Mouse (Mus musculus) stomach, embryonic 15.5 days (tissue): ENCODE data around the gene 4833439L19Rik. TPM values are rescaled to one million over a fixed set of nuclear protein-coding genes. Genes with fewer than 3 reads are reported as not detected.

ENCODE experiments used
- ATAC-seq: fragments of 200-750 bp; cut with Nextera tagmentation; 2 replicates; pipeline ENCODE4 v1.8.0; 2017; ENCODE audit warnings: low read depth, moderate number of reproducible peaks, moderate TSS enrichment; ENCODE audit not compliant: insufficient read depth, low FRiP score
- H3K27ac ChIP-seq: fragments of 300-500 bp; sonication (generic); 2 replicates; pipeline ENCODE4 v1.5.1; 2015; ENCODE audit warnings: mild to moderate bottlenecking, inconsistent platforms
- H3K27me3 ChIP-seq: fragments of 300-500 bp; sonication (generic); replicated peaks from 2 replicates; pipeline ENCODE4 v1.6.1; 2015; ENCODE audit warnings: inconsistent platforms
- H3K36me3 ChIP-seq: fragments of 300-500 bp; sonication (generic); 2 replicates; pipeline ENCODE4 v1.6.1; 2015; ENCODE audit warnings: inconsistent platforms
- H3K4me1 ChIP-seq: fragments of 300-500 bp; sonication (generic); 2 replicates; pipeline ENCODE4 v1.6.1; 2015; ENCODE audit warnings: inconsistent platforms
- H3K4me2 ChIP-seq: fragments of 300-500 bp; sonication (generic); 2 replicates; pipeline ENCODE4 v1.6.1; 2015; ENCODE audit warnings: mild to moderate bottlenecking, inconsistent platforms
- H3K4me3 ChIP-seq: fragments of 300-500 bp; sonication (generic); replicated peaks from 2 replicates; pipeline ENCODE4 v1.5.1; 2015; ENCODE audit warnings: inconsistent platforms
- H3K9ac ChIP-seq: fragments of 300-500 bp; sonication (generic); 2 replicates; pipeline ENCODE4 v1.6.1; 2015; ENCODE audit warnings: inconsistent platforms
- H3K9me3 ChIP-seq: fragments of 300-500 bp; sonication (generic); 2 replicates; pipeline ENCODE4 v1.6.1; 2016; ENCODE audit warnings: inconsistent platforms
- WGBS: fragments of 180-500 bp; shearing (Covaris S2); methylation state at CpG from one replicate; pipeline ENCODE4 v1.1.7; 2015; 5-methylcytosine and 5-hydroxymethylcytosine counted together
- polyA plus RNA-seq: library from polyadenylated mRNA; unstranded; fragments of >200 nt; fragmentation: Nextera tagmentation; extraction: Ambion mirVana; gene quantifications from 2 replicates; pipeline ENCODE4 v1.2.1, GENCODE M21; 2015

The 4833439L19Rik gene
- polyA plus RNA-seq, 1 experiment from 2014 or later, result 109 TPM

DNA sequence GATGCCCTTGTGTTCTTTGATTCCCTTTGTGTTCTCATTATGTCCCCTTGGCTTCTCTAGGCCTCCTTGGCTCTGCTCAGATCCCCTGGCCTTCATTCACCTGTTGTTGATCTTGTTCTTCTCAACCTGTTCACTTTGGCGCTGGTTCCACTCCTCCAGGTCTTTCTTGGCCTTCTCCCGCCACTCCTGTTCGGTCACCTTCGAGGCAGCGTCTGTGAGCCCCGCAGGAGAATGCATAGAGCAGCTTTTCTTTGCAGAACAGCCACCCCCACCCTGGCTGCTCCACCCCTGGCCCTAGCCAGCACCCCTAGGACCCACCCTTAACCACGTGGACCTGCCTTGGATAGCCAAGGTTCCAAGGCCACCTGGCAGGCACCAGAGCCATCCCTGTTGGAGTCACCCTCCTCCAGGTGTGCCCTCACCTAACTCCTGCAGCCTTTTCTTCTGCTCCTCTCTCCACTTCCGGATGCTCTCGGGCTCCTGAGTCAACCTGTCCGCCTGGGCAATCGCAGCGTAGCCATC, 33.4 kb upstream of the 4833439L19Rik start:
- no peak overlapping the region for H3K4me2 ChIP-seq
- 84% methylated on average over 12 of the region's 12 CpGs for WGBS
- no peak overlapping the region for H3K4me3 ChIP-seq
- no peaks in the 10 kb centered on the region for H3K9me3 ChIP-seq
- no peak for ATAC-seq
- H3K27me3 ChIP-seq, result no peaks in the 10 kb centered on the region
- H3K27ac ChIP-seq, result no peak overlapping the region
- no peaks in the 10 kb centered on the region for H3K4me1 ChIP-seq
- no peak overlapping the region for H3K9ac ChIP-seq
- H3K36me3 ChIP-seq, result peaks cover 3% of the 10 kb centered on the region

DNA sequence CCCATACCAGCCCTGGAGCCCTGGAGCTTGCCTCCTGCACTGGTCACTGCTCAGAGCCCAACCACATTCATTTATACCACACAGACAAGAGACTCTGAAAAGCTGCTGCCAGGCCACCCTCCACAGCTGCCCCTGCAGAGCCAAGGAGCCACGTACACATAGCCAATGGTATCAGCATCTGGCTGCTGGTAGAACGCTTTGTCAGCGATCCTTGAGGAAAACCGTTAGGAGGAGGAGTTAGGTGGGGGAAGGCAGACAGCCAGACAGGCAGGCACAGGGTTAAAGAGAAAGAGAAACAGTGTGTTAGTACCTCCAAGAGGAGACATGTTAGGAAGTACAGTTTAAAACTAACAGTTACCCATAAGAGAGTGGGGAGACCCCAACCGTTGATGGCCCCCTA, 31.6 kb upstream of the 4833439L19Rik start:
- Histone ChIP-seq H3K4me2 (no peak overlapping the region), H3K4me1 (no peaks in the 10 kb centered on the region), H3K9ac (no peak overlapping the region), H3K9me3 (no peaks in the 10 kb centered on the region), H3K27ac (no peak overlapping the region), H3K36me3 (no peaks in the 10 kb centered on the region; the same call in 1 of the 2 replicates), H3K4me3 (no peak overlapping the region), H3K27me3 (no peaks in the 10 kb centered on the region)
- WGBS, result 53% methylated on average over 5 of the region's 5 CpGs
- no peak for ATAC-seq

DNA sequence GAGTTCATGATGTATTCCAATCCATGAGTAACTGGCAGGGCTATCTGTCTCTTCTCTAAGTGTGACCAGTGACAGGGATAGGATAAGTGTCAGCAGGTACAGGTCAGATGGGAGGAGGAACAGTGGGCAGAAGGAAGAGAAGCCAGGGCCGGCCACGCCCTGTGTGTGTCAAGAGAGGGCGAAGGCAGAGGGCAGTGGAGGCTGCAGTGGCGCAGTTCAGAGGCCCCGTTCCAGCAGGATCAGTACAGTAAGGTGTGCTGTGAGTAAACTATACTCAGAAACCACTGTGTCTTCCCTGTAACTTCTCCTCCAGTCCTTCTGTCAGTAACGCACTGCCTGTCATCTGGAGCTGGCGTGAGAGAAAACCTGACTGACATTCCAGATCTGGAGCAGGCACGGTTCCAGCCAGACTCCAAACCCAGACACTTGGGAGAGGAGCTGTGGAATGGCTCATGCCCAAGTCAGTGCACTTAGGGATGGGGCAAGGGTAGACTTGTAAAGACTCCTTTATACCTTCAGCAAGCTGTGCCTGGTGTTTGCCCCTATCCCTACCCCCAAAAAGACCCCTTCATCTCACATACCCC, 31.0 kb upstream of the 4833439L19Rik start:
- H3K4me3 ChIP-seq, result no peak overlapping the region
- no peak for ATAC-seq
- no peaks in the 10 kb centered on the region; the same call in 1 of the 2 replicates for H3K36me3 ChIP-seq
- no peaks in the 10 kb centered on the region for H3K4me1 ChIP-seq
- H3K9ac ChIP-seq, result no peak overlapping the region
- no peaks in the 10 kb centered on the region for H3K9me3 ChIP-seq
- WGBS, result 76% methylated on average over 8 of the region's 8 CpGs
- no peak overlapping the region for H3K27ac ChIP-seq
- no peak overlapping the region for H3K4me2 ChIP-seq
- no peaks in the 10 kb centered on the region for H3K27me3 ChIP-seq

DNA sequence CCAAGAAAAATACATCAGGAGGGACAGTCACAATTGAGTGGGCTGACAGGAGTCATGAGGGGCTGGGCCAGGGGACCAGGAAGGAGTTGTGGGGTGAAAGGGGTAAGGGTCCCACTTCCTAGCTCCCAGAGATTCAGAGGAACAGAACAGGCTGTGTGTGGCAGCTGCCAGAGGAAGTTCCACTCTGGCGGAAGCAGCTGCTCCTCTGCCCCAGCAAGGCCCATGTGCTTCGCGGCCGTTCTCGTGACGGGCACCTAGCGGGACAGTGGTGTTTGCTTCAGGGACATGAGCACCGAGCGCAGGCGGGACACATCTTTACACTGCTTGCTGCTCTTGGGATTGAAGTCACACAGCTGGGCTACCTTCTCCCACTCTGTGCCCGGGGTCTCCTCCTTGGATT, 28.4 kb upstream of the 4833439L19Rik start:
- no peaks in the 10 kb centered on the region; the same call in 1 of the 2 replicates for H3K36me3 ChIP-seq
- 85% methylated on average over 11 of the region's 11 CpGs for WGBS

DNA sequence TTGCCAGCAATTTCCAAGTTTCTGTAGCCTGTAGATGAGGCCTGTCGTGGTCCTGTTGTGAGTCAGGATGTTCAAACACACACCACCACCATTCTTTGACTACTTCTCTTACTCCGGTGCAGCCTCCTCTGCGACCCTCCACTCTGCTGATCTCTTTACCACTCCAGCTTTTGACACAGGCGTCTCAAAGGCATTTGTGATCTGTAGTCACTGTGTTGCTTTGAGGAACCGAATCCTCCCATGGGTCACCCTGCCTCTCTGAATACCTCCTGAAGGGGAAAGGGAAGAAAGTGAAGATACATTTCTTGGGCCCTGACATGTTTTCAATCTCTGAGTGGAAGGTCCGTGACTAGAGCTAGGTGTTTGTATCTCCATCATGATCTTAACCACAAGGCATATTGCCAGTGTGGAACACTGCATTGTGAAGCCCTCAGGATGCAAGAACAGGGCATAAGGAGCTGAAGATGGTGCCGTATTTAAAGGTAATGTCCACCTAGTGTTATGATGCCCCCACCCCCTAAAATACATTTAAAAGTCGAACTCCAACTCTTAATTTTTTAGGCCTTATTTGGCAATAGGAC, 26.6 kb upstream of the 4833439L19Rik start:
- H3K9ac ChIP-seq, result no peak overlapping the region
- H3K27me3 ChIP-seq, result no peaks in the 10 kb centered on the region
- H3K9me3 ChIP-seq, result no peaks in the 10 kb centered on the region
- H3K4me3 ChIP-seq, result no peak overlapping the region
- ATAC-seq, result no peak
- WGBS, result 86% methylated on average over 8 of the region's 8 CpGs
- peaks cover 2% of the 10 kb centered on the region for H3K36me3 ChIP-seq
- no peak overlapping the region for H3K27ac ChIP-seq
- H3K4me2 ChIP-seq, result no peak overlapping the region
- H3K4me1 ChIP-seq, result 0 out of 2 replicates have a peak, but pooled peaks cover 6% of the 10 kb centered on the region

More for the DNA sequence above, 28.4 kb upstream of the 4833439L19Rik start:
- 0 out of 2 replicates have a peak, but pooled peaks cover 2% of the 10 kb centered on the region for H3K4me1 ChIP-seq
- no peak overlapping the region for H3K4me2 ChIP-seq
- no peak overlapping the region for H3K4me3 ChIP-seq
- no peaks in the 10 kb centered on the region for H3K27me3 ChIP-seq
- H3K9ac ChIP-seq, result no peak overlapping the region
- no peaks in the 10 kb centered on the region for H3K9me3 ChIP-seq
- ATAC-seq, result no peak
- H3K27ac ChIP-seq, result no peak overlapping the region

DNA sequence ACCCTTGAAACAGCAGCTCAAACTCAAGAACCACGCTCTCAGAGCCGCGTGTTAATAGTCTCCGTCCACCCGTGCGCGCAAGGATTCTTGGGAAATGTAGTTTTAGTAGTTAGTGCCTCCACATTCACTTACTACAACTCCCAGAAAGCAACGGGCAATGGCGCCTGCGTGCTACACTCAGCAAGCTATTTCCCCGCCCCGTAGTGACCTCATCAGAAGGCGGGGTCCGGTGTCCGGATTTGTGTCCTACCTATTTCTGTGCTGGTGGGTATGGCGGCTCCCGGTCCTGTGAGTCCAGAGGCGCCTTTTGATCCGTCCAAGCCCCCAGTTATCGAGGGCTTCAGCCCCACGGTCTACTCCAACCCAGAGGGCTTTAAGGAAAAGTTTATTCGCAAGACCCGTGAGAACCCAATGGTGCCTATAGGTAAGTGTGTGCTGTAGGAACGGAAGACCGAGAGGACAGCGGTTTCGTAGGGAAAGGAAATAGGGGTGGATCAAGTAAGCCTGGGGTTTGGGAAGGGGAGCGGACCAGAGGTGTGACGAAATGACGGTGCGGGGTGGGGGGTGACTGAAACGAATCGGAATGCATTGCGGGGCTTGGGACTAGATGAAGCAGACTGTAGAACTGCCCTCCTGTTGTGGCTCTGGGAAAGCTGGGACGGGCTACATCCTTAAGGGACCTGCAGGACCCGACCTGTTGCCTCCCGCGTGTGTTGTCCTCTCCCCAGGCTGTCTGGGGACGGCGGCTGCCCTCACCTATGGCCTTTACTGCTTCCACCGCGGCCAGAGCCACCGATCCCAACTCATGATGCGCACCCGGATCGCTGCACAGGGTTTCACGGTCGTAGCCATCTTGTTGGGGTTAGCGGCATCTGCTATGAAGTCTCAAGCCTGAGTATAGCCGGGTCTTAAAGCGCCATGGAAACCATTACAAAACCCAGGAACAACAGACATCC, 25.0 kb upstream of the 4833439L19Rik start, which contains the start of the genes Nop16 and Higd2a:
Nop16 (minus strand) TSS at position 95 of the 956 bp plus-strand sequence.
Higd2a (plus strand) TSS at position 212 of the 956 bp plus-strand sequence.
- Histone ChIP-seq H3K36me3 (peaks cover 12% of the 10 kb centered on the region; the same call in 1 of the 2 replicates), H3K9ac (peak within 1 kb of the TSS; percentile 84), H3K27me3 (no peaks in the 10 kb centered on the region), H3K4me2 (peak within 1 kb of the TSS; percentile 77), H3K9me3 (no peaks in the 10 kb centered on the region), H3K27ac (peak within 1 kb of the TSS; percentile 89), H3K4me1 (0 out of 2 replicates have a peak, but pooled peaks cover 6% of the 10 kb centered on the region), H3K4me3 (peak within 1 kb of the TSS; percentile 87)
- peak; percentile 97 for ATAC-seq
- WGBS, result under 1% methylated on average over 51 of the region's 51 CpGs

DNA sequence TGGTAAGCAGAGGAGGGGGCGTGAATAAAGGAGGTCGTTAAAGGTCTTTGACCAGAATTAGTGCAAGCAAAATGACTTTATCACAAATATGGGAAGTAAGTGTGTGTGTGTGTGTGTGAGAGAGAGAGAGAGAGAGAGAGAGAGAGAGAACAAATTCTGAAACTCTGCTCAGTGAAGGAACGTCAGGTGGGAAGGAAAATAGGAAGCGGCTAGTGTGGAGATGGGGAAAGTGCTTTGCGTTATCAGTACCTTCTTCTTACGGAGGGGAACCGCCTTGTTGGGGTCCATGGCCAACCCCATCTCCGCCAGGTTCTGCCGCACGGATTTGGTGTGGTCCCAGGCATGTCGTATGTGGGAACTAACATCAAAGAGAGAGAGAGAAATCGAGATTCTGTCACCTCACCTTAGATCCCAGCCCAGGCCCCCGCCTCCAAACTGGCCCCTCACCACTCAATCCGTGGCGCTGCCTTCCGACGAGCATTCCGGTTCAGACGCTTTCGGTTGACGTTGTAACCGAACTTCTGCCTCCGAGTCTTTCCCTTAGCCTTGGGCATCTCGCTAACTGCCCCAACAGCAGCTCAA, 24.3 kb upstream of the 4833439L19Rik start:
- Histone ChIP-seq H3K4me3 (peak overlapping the region; percentile 87), H3K4me1 (0 out of 2 replicates have a peak, but pooled peaks cover 6% of the 10 kb centered on the region), H3K4me2 (peak overlapping the region; percentile 72), H3K27me3 (no peaks in the 10 kb centered on the region), H3K27ac (peak overlapping the region; percentile 41; the same call in 1 of the 2 replicates), H3K9ac (peak overlapping the region; percentile 57), H3K9me3 (no peaks in the 10 kb centered on the region), H3K36me3 (peaks cover 13% of the 10 kb centered on the region)
- WGBS, result under 1% methylated on average over 24 of the region's 24 CpGs
- ATAC-seq, result peak; percentile 25; the same call in 1 of the 2 replicates

DNA sequence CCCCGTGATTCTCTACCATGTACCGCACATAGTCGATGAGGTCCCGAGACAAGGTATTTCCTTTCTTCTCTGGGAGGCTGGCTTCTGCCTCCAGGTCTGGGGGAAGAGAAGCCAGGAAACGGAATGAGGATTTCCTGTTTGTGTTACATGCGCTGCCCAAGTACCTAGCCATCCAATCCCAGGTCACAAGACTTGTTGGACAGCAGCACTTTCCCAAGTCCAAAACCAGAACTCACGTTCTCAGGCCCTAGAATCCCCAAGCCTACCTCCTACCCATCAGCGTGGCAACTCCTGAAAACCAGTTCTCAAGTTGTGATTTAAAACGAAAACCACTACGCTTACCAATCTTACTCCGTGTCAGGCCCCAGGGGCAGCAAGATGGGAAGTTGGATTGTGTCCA, 20.6 kb upstream of the 4833439L19Rik start:
- peaks cover 36% of the 10 kb centered on the region for H3K36me3 ChIP-seq
- no peak overlapping the region for H3K9ac ChIP-seq
- no peak overlapping the region for H3K4me2 ChIP-seq
- H3K4me3 ChIP-seq, result no peak overlapping the region
- H3K9me3 ChIP-seq, result no peaks in the 10 kb centered on the region
- H3K27me3 ChIP-seq, result no peaks in the 10 kb centered on the region
- peaks cover 6% of the 10 kb centered on the region; the same call in 1 of the 2 replicates for H3K4me1 ChIP-seq
- ATAC-seq, result no peak
- WGBS, result 92% methylated on average over 11 of the region's 11 CpGs
- no peak overlapping the region for H3K27ac ChIP-seq

DNA sequence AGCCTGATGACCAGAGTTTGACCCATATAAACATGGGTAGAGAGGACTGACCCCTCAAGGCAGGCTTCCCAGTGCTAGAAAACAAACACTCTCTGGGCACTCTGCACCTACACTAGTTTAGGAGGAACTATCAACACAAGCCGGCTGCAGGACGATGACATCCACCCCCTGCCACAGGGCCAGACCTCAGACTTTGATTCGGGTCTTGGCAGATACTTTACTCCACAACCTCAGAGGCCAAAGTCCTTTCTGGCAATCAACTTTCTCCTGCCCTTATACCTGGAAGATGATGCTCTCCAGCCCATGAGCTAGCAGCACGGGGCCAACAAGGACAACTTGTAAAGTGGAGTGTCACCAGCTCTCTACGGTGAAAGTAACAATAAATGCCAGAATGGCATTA, 17.6 kb upstream of the 4833439L19Rik start:
- Histone ChIP-seq H3K9me3 (no peaks in the 10 kb centered on the region), H3K4me3 (no peak overlapping the region), H3K4me2 (no peak overlapping the region), H3K9ac (no peak overlapping the region), H3K36me3 (peaks cover 47% of the 10 kb centered on the region), H3K27ac (no peak overlapping the region), H3K4me1 (no peaks in the 10 kb centered on the region; the same call in 1 of the 2 replicates), H3K27me3 (no peaks in the 10 kb centered on the region)
- no peak for ATAC-seq
- WGBS, result 79% methylated on average over 5 of the region's 5 CpGs

DNA sequence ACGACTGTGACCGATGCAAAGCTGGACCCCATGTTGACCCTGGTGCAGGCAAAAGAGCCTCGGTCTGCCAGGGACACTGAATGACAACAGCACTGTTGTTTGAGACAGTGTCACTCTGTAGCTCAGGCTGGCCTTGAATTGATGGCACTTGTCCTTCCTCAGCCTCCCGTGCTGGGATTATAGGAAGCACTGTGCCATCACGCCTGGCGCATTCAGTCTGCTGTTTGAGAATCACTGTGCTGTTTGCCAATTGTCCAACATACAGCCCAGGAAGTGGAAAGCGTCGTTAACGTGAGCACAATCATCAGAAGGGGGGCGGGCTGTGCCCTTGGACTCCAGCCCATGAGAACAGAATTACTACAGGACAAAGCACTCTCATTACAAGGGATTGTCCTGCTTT, 16.9 kb upstream of the 4833439L19Rik start:
- 82% methylated on average over 10 of the region's 10 CpGs for WGBS
- Histone ChIP-seq H3K4me2 (no peak overlapping the region), H3K27ac (no peak overlapping the region), H3K9ac (no peak overlapping the region), H3K4me3 (no peak overlapping the region), H3K27me3 (no peaks in the 10 kb centered on the region), H3K36me3 (peaks cover 48% of the 10 kb centered on the region), H3K4me1 (peaks cover 3% of the 10 kb centered on the region; the same call in 1 of the 2 replicates), H3K9me3 (no peaks in the 10 kb centered on the region)
- ATAC-seq, result no peak

DNA sequence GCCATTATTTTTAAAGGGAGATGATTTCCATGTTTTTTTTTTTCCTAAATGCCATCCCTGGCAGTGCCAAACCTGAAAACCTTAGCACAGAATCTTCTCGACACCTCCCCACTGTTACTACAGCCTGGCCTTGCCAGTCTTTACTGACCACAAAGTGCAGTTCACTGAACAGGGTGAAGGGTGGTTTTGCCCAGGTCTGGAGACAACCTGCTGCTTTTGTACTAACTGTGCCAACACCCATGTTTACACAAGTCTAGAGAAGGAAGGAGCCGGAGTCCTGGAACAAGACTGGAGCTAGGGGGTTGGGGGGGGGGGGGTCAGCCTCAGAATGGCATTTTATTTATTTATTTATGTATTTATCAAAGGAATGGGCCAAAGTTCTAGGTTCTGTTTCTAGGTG, 16.1 kb upstream of the 4833439L19Rik start:
- Histone ChIP-seq H3K27ac (0 out of 2 replicates have a peak overlapping the region, but pooled peaks have one; percentile 6), H3K4me3 (no peak overlapping the region), H3K4me1 (peaks cover 10% of the 10 kb centered on the region; the same call in 1 of the 2 replicates), H3K9ac (no peak overlapping the region), H3K27me3 (no peaks in the 10 kb centered on the region), H3K9me3 (no peaks in the 10 kb centered on the region), H3K36me3 (peaks cover 48% of the 10 kb centered on the region), H3K4me2 (no peak overlapping the region)
- ATAC-seq, result no peak
- 68% methylated on average over 2 of the region's 2 CpGs for WGBS
